Mouse (Mus musculus): Measurements from ENCODE around the gene Gm15557. TPM values are rescaled to one million over a fixed set of nuclear protein-coding genes. Genes with fewer than 3 reads are reported as not detected.
"Not testable (repeated sequence)": the region's sequence is repeated elsewhere in the genome, so short reads cannot be mapped to it uniquely, and the experiment has no call there.

Gm15557 gene
- polyA plus RNA-seq (2012; rRNA removed) = not detected in 2 replicates

DNA sequence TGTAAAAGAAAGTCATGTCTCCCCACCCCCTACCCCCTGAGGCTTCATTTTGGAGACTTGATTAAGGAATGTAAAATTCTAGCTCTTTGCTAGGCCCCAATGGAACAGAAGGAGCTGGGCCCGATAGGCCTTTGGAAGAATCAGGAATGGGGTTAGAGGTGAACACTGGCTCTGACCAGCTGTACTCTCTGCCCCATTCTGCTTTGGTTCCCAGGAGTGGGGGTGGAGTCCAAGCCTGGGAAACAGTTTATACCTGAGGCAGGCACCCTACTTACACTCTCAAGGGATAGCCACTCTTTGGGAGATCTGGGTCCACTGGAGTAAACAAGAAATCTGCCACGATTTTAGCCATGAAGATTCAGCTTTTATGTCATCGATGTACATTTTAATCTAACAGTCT lies at the start of gene Gm15557:
Gene Gm15557, plus strand, starts transcription at position 48 of the 400 bp plus-strand sequence.
- 64% methylated on average over 3 of the region's 3 CpGs for WGBS
- DNase-seq (ENCODE audit: low read depth, low spot score) = no peak

DNA sequence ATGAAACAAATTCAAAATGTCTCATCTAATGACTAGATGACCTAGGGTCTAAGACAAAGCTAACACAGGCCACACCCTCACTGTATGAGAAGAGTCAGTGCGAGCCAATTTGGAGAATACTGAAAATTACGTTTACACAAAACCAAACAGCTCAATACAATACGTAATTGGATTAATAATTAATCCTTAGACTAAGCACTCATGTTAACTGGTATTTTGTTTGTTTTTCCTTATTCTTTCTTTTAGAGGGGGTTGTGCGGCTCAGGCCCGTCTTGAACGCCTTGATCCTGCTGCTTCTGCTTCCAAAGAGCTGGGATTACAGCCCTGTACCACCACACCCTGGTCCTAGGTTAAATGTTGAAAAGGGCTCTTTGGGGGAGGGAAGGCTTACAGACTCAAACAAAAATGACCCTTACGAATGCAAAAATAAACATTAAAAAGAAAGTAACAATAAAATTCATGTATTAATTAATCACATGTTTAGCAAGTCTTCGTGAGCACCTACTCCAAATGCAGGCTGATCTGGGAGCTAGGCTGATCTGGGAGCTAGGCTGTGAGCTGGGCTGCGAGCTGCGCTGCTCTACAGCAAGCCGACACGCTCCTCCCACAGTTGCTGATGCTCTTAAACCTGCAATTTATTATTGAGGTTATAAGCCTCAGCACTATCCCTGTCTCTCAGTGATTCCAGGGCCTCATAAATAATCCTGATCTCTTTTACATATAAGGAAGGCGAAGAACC lies 46.1 kb upstream of the Gm15557 start:
- WGBS = 46% methylated on average over 13 of the region's 13 CpGs
- DNase-seq (ENCODE audit: low read depth, low spot score) = no peak

DNA sequence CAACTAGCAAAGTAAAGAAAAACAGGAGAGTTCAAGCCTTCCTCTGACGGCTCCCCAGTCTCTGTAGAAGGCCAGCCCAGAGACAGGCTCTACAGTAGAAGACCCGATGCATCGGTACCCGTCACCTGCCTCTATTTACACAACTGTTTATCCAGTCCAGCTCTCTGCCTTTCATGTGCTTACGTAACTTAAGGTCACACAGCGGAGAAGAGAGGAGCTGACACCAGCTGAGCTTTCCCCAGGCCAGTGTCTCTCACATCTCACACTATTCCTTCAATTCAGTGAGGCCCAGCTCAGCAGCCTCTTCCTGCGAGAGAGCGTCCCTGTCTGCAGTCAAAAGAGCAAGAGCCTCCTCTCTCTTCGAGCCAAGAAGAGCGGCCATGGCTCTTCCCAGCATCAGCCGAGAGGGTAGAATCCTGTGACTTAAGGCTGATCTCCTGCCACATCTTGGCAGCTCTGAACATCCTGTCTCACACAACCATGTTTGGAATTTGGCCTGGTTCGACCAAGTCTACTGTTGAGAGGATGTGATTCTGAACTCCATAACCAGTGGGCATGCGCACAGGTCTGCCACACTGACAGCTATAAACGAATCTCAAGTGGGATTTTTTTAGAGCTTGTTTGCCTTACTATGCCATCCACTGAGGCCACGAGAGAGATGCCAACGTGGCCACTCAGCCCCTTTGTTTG lies 45.3 kb upstream of the Gm15557 start:
- DNase-seq (ENCODE audit: low read depth, low spot score) = no peak
- WGBS = 58% methylated on average over 16 of the region's 16 CpGs

DNA sequence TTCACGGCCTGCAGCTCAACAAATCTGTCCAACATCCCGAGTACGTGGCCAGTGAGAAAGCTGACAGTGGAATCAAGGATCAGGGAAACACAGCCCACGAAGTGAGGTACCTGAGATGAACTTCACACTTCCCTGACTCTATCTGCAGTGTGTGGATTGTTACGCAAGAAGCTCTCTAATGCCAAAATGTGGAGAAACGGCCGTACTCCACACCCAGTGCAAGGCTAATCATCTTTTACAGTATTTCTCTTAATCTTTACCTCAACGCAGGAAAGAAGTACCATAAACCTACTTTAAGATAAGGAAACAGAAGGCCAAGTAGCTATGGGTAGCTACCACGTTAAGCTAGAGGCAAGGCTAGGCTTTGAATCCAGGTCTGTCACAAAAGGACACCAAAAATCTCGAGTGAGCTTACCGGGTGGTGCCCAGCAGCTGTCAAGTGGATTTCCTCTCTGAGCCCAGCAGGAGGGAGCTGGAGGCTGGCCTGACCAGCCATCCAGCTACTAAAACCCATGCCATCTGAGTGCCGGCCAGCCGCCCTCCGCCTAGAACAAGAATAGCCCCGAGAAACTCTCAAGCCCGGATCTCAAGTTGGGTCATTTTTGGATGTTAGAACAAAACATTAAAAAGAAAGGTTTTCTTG lies 37.4 kb upstream of the Gm15557 start:
- WGBS = 40% methylated on average over 16 of the region's 16 CpGs
- peak; percentile 33 for DNase-seq (ENCODE audit: low read depth, low spot score)

DNA sequence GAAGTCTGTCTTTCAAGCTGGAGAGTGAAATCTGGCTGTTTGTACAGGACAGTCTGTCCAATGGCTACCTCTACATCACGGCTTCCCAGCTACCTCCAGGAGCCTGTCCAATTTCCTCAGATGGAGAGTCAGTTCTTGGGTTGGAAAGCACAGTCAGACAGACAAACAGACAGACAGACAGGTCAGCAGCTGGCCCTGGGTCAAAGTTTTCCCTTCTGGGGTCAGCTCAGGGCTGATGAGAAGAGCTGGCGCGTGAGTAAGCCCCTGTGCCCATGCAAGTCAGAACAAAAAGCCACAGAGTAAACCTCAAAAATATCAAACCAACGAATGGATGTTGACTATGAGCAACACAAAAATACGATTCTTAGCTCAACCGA lies 36.9 kb upstream of the Gm15557 start:
- no peak for DNase-seq (ENCODE audit: low read depth, low spot score)
- 74% methylated on average over 6 of the region's 6 CpGs for WGBS

DNA sequence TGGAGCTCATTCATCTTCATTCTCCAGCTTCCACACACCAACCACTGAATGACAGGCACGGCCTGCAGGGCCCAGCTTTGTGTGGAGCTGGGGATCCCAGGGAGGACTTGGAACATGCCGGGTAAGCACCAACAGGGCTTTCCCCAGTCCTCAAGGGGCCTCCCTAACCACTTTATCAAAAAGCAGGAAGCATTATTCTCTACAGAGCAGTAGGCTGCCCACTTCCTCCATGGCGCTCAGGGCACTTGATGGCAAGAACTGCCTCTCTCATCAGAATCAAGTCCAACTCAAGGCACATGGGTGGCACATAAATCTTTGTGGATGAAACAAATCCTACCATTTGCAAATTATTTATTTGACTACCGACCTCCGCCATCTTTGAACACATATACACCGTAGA lies 25.8 kb upstream of the Gm15557 start:
- 92% methylated on average over 6 of the region's 6 CpGs for WGBS
- no peak for DNase-seq (ENCODE audit: low read depth, low spot score)

DNA sequence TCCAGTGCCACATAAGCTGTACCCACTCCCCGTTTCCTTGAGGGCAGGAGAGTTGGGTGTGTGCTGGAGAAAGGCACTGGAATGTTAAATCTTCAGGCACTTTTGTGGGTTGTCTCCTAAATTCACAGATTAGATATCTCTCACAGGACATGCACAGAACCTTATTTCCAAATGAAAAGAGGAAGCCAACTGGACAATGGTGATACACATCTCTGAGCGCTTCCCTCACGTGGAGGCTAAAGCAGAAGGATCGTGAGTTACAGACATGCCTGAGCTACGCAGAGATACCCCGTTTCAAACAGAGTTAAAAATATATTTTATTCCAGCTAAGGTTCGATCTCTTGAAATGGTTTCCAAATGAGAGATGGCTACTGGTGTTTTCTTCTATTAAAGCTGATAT lies 17.4 kb upstream of the Gm15557 start:
- DNase-seq (ENCODE audit: low read depth, low spot score) = no peak
- WGBS = 95% methylated on average over 7 of the region's 7 CpGs

DNA sequence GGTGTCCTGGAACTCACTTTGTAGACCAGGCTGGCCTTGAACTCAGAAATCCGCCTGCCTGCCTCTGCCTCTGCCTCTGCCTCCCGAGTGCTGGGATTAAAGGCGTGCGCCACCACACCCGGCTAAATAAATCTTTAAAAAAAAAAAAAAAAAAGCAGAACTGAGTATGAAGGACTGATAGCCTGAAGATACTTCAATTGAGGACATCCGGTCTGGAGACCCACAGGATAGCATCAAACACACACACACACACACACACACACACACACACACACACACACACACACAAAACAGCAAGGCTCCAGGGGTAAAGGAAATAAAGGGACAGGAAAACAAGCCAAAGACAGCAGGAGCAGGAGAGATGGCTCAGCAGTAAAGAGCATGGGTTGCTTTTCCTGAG lies 15.3 kb upstream of the Gm15557 start:
- DNase-seq (ENCODE audit: low read depth, low spot score) = not testable (repeated sequence)
- 81% methylated on average over 6 of the region's 6 CpGs for WGBS

DNA sequence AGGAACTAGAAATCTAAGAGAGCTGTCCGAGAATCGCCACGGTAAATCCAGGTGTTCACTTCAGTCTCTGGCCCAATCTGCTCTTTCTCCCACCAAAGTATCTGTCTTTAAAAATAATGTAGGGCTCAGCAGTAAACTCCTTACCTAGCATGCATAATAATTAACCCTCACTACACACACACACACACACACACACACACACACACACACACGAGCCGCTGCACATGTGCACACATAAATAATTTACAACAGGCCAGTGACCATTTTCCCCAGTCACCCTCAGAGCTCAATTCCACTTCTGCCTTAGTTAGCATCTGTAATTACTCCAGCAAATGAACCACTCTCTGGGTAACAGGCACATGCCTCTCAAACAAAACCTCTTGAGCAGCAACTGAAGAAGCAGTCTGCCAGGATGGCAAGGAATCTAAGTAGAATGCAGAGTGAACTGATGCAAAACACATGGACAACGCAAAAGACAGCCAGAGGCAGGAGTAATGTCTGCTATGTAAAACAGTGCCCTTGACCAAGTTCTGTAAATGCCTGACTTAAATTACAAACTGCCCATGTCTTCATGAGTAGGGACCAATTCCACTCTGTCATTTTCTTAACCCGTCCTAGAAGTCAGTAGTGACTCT lies 11.7 kb upstream of the Gm15557 start:
- WGBS = 32% methylated on average over 7 of the region's 7 CpGs
- DNase-seq (ENCODE audit: low read depth, low spot score) = no peak

DNA sequence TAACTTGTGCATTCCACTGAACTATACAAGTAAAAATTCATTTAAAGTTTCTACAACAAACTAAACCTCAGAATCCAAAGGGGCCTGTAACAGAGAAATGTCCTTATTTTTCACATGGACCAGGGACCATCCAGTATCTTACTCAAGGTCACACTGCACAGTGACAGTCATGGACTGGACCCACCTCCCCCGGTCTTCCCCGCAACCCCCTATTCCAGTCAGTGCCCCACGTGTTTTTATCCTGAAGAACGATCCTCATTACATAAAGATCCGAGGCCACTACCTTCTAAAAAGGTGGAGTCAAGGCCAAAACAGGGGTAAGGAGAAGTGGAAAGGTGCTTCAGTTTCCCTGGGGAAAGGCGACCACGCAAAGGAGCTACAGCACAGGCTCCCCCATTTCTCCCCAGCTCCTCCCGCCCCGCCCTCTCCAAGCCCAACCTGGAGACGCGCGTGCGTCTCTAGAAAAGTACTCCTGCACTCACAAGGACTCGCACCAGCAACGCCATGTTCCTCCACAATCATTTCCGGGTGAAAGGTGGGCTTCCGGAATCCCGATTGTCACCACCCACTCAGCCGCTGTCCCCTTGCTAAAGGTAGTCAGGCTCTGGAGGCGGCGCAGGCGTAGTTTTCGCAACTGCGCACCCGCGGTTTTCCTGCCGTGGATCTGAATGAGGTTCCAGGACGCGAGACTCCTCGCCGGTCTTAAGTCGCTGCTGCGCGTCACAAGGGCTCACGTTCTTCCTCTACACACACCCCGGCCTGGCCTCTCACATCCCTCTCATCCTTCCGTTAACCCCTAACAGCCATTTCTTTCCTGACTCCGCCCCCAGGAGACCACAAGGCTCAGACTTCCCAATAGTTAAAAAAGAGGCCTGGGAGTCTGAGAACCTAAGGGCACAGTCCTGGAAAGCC lies 10.7 kb upstream of the Gm15557 start, which contains the start of gene Uqcc1:
Gene Uqcc1, minus strand, starts transcription at position 780 of the 912 bp plus-strand sequence.
- WGBS = under 1% methylated on average over 38 of the region's 38 CpGs
- DNase-seq (ENCODE audit: low read depth, low spot score) = peak; percentile 94

DNA sequence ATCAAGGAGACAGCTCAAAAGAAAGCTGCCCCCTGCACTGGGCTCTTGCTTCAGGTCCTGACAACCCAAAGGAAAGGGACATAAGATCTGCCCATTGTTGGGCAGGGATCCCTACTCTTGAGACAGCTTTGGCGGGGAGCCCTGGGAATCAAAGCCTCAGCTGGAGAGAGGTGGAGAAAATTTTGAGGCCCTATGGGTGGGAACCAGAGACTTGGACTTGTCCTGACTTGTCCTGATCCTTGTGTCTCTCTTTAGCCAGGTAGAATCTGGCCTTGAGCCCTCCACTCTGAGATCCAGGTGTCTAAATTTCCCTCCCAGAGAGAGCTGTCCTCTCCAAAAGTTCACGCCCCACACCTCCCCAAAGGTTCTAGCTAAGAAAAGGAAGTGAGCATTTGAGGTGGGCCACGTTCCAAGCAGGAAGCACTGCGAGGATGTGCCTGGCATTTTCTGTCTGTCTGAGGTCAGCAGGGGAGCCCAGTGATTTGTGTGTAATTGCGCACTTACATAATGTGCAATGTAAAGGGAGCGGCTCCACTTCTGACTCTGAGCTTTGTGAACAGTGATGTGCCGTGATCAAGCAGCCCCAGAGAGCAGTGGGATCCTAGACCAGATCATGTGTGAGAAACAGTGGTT lies 515 bp upstream of the Gm15557 start:
- 22% methylated on average over 7 of the region's 7 CpGs for WGBS
- DNase-seq (ENCODE audit: low read depth, low spot score) = no peak

DNA sequence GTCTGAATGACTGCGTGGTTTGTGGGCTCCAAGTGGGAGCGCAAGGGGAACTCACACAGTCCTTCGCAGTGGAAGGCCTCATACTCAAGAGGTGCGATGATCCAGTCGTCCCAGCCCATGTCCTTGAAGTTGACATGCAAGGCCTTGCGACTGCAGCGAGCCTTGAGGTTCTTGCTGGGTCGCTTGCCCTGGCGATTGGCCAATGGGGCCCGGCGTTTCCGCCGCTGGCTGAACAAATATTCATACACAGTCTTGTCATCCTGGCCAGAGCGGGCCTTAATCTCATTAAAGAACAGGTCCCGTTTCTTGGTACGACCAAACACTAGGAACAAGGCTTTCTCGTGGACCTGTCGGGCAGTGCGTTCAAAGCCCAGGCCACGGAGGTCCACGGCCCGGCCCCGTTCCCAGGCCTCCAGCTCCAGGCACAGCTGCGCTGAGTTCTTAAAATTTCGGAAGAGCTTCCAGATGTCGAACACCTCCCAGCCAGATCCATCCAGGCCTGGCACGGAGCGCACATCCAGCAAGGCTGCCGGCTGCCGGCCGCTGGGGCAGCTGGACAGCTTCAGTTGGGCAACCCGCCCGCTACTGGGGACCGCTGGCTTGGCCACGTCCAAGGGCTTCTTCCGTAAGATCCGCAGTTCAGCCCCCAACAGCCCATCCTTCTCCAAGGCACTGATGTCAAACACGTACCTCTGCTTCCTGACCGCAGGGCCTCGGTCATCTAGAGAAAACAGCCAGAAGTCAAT lies 1.3 kb downstream of the Gm15557 start:
- no peak for DNase-seq (ENCODE audit: low read depth, low spot score)
- WGBS = 85% methylated on average over 40 of the region's 40 CpGs

DNA sequence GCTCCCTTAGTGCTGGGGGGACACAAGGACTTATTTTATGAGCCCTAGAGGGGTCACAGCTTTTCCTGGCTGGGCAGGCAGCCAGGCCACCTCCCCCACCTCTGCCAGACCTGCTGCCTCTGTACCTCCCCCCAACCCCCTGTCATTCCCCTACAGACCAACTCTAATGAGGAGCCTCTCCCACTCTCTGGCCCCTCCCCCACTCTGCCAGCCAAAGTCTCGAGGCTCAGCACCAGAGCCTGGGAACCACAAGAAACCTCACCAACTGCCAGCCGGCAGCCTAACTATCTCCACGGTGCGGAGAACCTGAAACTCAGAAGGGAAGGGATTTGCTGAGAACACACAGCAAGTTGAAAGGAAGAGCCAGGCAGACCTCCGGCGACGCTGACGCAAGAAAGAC lies 2.9 kb downstream of the Gm15557 start:
- DNase-seq (ENCODE audit: low read depth, low spot score) = no peak
- WGBS = 40% methylated on average over 8 of the region's 8 CpGs

DNA sequence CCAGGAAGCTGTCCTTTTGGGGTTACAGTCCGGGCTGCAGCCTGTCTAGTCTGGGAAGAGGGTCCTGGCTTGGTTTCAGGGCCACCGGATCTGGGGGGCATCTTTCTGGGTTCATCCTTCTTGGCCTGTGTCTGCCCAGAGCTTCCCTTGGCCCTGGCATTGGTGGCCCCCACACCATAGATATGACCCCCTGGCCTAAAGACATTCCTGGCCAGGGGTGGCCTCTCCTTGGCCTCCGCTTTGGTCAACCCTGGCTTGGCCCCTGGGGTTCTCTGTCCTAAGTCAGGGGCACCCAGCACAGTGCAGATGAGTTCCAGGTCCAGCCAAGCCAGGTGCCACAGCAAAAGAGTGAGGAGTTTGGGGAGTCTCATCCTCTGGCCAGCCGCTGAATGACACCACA lies 4.2 kb downstream of the Gm15557 start:
- no peak for DNase-seq (ENCODE audit: low read depth, low spot score)
- WGBS = 94% methylated on average over 4 of the region's 4 CpGs

DNA sequence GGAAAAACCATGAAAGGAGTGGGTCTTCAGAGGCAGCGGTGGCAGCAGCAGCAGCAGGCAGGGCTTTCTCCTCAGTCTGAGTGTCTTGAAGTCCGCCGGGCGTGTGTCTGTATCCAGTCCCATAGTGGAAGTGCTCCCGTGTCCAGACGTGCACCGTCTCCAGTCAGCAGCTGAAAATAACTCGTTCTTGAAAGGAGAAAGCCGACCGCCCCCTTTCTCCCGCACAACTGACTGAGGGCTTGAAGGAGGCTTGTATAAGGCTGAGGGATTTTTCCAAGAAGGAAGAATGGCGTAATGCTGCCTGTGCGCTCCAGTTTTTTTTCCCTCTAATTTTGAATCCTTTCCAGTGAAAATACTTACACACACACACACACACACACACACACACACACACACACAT lies 4.6 kb downstream of the Gm15557 start, which contains the start of gene Gdf5:
Gene Gdf5, minus strand, starts transcription at position 244 of the 400 bp plus-strand sequence.
- WGBS = 68% methylated on average over 13 of the region's 13 CpGs

DNA sequence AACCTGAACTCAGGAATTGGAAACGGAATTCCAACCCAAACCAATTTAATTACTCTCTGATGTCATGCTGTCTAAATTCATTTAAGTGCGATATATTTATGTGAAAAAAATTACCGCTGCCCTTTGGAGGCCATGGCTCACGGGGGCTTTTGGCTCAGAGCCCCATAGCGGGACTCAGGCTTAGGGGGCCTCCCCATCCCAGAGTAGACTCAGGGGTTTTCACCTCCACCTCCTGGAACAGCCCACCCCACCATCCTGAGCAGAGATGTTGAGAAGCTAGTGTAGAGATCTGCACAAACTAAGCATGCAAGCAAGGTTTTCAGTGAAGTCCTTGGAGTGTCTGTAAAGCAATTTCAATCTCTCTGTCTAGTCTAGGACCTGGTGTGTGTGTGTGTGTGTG lies 5.1 kb downstream of the Gm15557 start:
- no peak for DNase-seq (ENCODE audit: low read depth, low spot score)
- 78% methylated on average over 5 of the region's 5 CpGs for WGBS

More for the DNA sequence above, 4.6 kb downstream of the Gm15557 start, which contains the start of gene Gdf5:
- no peak for DNase-seq (ENCODE audit: low read depth, low spot score)

DNA sequence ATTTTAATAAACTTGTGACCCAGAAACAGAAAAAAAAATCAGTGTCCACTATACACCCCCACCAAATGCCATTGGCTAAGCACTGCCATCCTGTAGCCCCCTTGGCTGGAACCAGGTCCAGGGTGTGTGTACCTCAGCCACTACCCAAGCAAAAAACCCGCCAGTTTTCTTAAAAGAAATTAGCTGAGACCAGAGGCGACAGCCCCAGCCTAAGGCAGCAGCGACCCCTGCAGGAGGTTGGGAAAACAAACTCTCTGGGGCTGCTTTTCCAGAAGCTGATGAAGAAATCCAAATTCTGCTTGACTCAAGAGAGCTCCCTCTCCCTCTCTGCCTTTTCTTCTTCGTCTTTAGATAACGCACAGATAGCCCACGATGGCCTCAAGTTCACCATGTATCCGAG lies 5.5 kb downstream of the Gm15557 start:
- no peak for DNase-seq (ENCODE audit: low read depth, low spot score)
- WGBS = 4% methylated on average over 7 of the region's 7 CpGs

DNA sequence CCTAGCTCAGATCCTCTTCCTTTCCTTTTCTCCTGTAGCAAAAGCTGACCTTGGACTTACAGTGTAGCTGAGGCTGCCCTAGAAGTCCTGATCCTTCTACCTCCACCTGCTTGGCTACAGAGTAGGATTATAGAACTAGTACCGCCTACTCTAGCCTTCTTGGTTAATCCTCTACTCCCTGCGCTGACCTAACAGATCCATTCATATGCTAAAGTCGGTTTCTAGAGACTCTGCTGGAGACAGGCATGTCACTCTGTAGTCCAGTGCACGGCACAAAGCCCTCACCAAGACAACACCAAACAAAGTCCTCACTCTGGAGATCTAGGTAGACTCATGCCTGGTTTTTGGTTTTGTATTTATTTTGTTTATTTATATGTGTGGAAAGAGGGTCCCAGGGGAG lies 6.0 kb downstream of the Gm15557 start:
- WGBS = 53% methylated on average over 4 of the region's 4 CpGs

More for the DNA sequence above, 6.0 kb downstream of the Gm15557 start:
- DNase-seq (ENCODE audit: low read depth, low spot score) = no peak
